Mouse (Mus musculus) urinary bladder, postnatal 36 days (tissue): Measurements from ENCODE around the gene Traf1.

Experiments used
- DNase-seq, 2 experiments: peaks; one replicate each; pipeline ENCODE4 v3.0.0; 2022; ENCODE audit warnings: low spot score in 2 of 2, mixed read lengths in 1 of 2

Traf1 gene

GRCm38 (mm10) chr2:34966243-34966934, 4.8 kb upstream of the Traf1 start:
- DNase-seq: no peak

GRCm38 (mm10) chr2:34965806-34966205, 4.2 kb upstream of the Traf1 start:
- DNase-seq: no peak

GRCm38 (mm10) chr2:34965293-34965692, 3.7 kb upstream of the Traf1 start:
- DNase-seq: no peak

- DNase-seq: no peak
Observed at GRCm38 (mm10) chr2:34964651-34965050, 3.1 kb upstream of the Traf1 start.

GRCm38 (mm10) chr2:34964230-34964629, 2.7 kb upstream of the Traf1 start:
- DNase-seq: no peak

- DNase-seq: no peak
Observed at GRCm38 (mm10) chr2:34963371-34963956, 1.9 kb upstream of the Traf1 start.

GRCm38 (mm10) chr2:34962893-34963292, 1.3 kb upstream of the Traf1 start:
- DNase-seq: no peak

- no peak for DNase-seq
Observed at GRCm38 (mm10) chr2:34962211-34962610, 639 bp upstream of the Traf1 start.

- no peak for DNase-seq
Observed at GRCm38 (mm10) chr2:34960966-34961365, 606 bp downstream of the Traf1 start.

GRCm38 (mm10) chr2:34960466-34960865, 1.1 kb downstream of the Traf1 start:
- DNase-seq: no peak

GRCm38 (mm10) chr2:34958582-34958981, 3.0 kb downstream of the Traf1 start:
- no peak for DNase-seq

GRCm38 (mm10) chr2:34958036-34958435, 3.5 kb downstream of the Traf1 start:
- no peak for DNase-seq

GRCm38 (mm10) chr2:34957405-34957804, 4.2 kb downstream of the Traf1 start:
- no peak for DNase-seq

- DNase-seq: no peak
Observed at GRCm38 (mm10) chr2:34956941-34957340, 4.6 kb downstream of the Traf1 start.

GRCm38 (mm10) chr2:34954344-34954743, 7.2 kb downstream of the Traf1 start:
- DNase-seq: no peak

- no peak for DNase-seq
Observed at GRCm38 (mm10) chr2:34953547-34954116, 7.9 kb downstream of the Traf1 start.

- no peak for DNase-seq
Observed at GRCm38 (mm10) chr2:34953018-34953417, 8.6 kb downstream of the Traf1 start.

- DNase-seq: no peak
Observed at GRCm38 (mm10) chr2:34951469-34951868, 10.1 kb downstream of the Traf1 start.

- DNase-seq: no peak
Observed at GRCm38 (mm10) chr2:34948622-34949021, 12.9 kb downstream of the Traf1 start.

GRCm38 (mm10) chr2:34946046-34946445, 15.5 kb downstream of the Traf1 start:
- DNase-seq: no peak

GRCm38 (mm10) chr2:34945580-34945979, 16.0 kb downstream of the Traf1 start:
- DNase-seq: no peak

GRCm38 (mm10) chr2:34944761-34945160, 16.8 kb downstream of the Traf1 start:
- DNase-seq: peak in 1 of 2 experiments; percentile 56

- DNase-seq: no peak
Observed at GRCm38 (mm10) chr2:34943556-34944120, 17.9 kb downstream of the Traf1 start.
